Mouse (Mus musculus): ENCODE results near the gene Copb2. TPM values are rescaled to one million over a fixed set of nuclear protein-coding genes. Genes with fewer than 3 reads are reported as not detected.

Copb2 gene
- polyA plus RNA-seq (2012; rRNA removed) (107 and 139 TPM in 2 replicates), polyA plus RNA-seq (2014; fragmentation: Nextera tagmentation; extraction: Ambion mirVana) (211 and 214 TPM in 2 replicates)

DNA sequence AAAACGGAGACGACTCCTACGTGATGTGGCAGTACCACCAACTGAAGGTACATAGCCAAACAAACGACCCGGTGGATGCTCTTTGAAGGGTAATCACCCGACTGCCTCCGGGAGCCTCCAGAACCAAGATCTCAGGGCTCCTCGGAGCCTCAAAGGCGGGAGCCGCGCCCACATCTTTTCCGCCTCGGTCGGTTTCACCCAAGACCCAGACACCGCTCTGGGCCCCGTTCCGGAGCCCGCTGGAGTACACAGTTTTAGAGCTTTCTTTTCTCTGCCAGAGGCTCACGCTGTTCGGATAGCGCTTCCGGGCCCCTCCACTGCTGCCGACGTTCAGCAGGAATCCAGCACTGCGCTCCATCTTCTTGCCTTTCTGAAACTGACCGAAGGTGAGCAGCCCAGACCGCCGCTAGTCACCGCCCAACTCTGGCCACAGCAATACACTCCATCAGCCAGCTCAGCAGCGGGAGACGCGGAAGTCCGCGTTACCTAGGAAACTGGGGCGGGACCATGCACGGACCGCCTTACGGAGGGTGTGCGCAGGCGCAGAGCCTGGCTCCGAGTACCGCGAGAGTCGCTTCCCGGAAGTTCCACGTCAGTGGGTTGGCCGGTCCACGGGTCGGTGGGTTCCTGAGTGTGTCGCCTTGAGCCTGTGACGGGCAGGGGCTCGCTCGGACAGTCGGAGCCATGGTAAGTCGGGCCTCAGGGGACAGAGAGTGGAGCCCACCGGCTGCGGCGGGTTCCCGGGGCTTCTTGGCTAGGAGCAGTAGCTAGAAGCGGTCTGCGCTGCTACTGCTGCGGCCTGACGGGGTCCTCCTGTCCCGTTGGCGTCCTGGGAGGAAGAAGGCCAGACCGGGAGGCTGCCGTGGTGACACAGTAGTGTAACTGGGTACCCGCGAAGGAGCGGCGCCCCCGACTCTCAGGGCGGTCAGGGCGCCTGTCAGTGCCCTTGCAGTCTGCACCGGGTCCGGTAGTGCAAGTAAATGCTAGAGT is at the start of gene Copb2:
Copb2 (plus strand) TSS at position 585 of the 990 bp plus-strand sequence.
- peak within 1 kb of the TSS; percentile 84 for H3K27ac ChIP-seq (replicated peaks; ENCODE audit: low read depth, low read length)
- 0 out of 2 replicates have a peak, but pooled peaks cover 6% of the 10 kb centered on the region for H3K4me1 ChIP-seq (ENCODE audit: control insufficient read depth, insufficient read depth, low read length)
- DNase-seq (ENCODE audit: low spot score) (peak; percentile 97), ATAC-seq (ENCODE audit: low FRiP score, low read depth) (peak; percentile 99)
- WGBS, result 1% methylated on average over 76 of the region's 76 CpGs
- peak within 1 kb of the TSS; percentile 67 for H3K4me2 ChIP-seq (replicated peaks; ENCODE audit: low read depth, low read length, severe bottlenecking)
- H3K9ac ChIP-seq (ENCODE audit: low read depth, low read length, severe bottlenecking), result peak within 1 kb of the TSS; percentile 84
- H3K4me3 ChIP-seq (replicated peaks; ENCODE audit: low read length), result peak within 1 kb of the TSS; percentile 79
- no peaks in the 10 kb centered on the region for H3K27me3 ChIP-seq (ENCODE audit: control insufficient read depth, insufficient read depth, low read length)
- TF ChIP-seq POLR2A (IDR thresholded peaks at IDR 0.05; ENCODE audit: borderline replicate concordance, extremely low read depth, insufficient read depth, insufficient read length), result peak; percentile 83; the same call in 1 of the 2 replicates
- H3K36me3 ChIP-seq (ENCODE audit: control insufficient read depth, insufficient read depth, low read length), result peaks cover 18% of the 10 kb centered on the region
- no peaks in the 10 kb centered on the region for H3K9me3 ChIP-seq (ENCODE audit: control insufficient read depth, low read length)

DNA sequence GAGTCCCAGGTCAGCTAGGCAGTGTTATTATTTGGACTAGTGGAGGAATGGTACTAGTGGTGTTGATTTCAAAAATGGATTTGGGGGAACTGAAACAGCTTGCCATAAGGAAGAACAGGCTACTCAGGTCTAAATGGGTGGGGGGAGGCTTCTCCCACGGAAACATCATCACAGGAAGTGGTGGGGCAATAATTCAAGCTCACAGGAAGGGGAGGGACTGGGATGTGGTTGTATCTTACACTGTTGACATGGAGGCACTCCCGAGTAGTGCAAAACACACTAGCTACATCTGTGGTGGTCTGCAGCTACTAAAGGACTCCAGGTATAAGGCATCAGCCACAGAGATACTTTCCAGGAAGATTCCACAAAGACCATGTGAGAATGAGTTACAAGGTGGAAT is 39.6 kb upstream of the Copb2 start:
- Histone ChIP-seq H3K36me3 (ENCODE audit: control insufficient read depth, insufficient read depth, low read length) (no peaks in the 10 kb centered on the region), H3K27me3 (ENCODE audit: control insufficient read depth, insufficient read depth, low read length) (no peaks in the 10 kb centered on the region), H3K4me3 (replicated peaks; ENCODE audit: low read length) (no peak overlapping the region), H3K27ac (replicated peaks; ENCODE audit: low read depth, low read length) (no peak overlapping the region), H3K9me3 (ENCODE audit: control insufficient read depth, low read length) (no peaks in the 10 kb centered on the region), H3K9ac (ENCODE audit: low read depth, low read length, severe bottlenecking) (no peak overlapping the region), H3K4me1 (ENCODE audit: control insufficient read depth, insufficient read depth, low read length) (no peaks in the 10 kb centered on the region), H3K4me2 (replicated peaks; ENCODE audit: low read depth, low read length, severe bottlenecking) (no peak overlapping the region)
- 52% methylated on average over 2 of the region's 2 CpGs for WGBS
- no peak for TF ChIP-seq POLR2A (IDR thresholded peaks at IDR 0.05; ENCODE audit: borderline replicate concordance, extremely low read depth, insufficient read depth, insufficient read length)
- no peak for ATAC-seq (ENCODE audit: low FRiP score, low read depth)
- DNase-seq (ENCODE audit: low spot score), result no peak

DNA sequence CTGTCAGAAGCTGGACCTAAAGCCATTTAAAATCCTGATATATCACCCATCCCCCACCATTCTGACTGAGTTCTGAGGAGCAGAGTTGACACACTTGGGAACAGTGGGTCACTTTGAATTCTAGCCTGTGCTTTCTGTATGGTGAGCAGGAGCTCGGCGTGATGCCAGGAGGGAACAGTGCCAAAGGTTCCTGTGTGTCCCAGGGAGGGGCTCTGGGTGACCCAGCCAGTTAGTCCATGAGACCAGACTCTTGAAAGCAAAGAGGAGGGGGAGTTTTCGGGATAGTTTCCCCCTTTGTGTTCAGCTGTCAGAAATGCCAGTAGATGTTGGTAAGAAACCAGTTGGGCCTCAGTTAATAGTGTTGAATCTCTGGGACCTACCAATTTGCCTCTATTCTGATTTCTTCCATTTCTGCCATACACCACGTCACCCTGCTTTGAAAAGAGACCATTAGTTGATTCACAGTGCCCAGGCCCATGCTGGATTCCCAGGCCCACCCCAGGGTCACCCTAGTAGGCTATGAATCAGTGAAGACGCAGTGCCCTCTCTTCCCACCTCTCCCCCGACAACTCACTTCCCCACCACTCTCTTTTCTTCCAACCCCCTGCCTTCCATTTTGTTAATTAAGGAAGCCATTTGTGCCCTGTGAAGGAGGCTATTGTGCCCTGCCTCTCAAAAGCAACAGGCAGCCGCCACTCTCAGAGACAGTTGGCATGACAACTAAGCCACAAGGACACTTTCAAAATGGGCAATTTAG is 38.6 kb upstream of the Copb2 start:
- TF ChIP-seq POLR2A (IDR thresholded peaks at IDR 0.05; ENCODE audit: borderline replicate concordance, extremely low read depth, insufficient read depth, insufficient read length), result no peak
- Histone ChIP-seq H3K27me3 (ENCODE audit: control insufficient read depth, insufficient read depth, low read length) (no peaks in the 10 kb centered on the region), H3K36me3 (ENCODE audit: control insufficient read depth, insufficient read depth, low read length) (no peaks in the 10 kb centered on the region), H3K4me1 (ENCODE audit: control insufficient read depth, insufficient read depth, low read length) (no peaks in the 10 kb centered on the region), H3K4me3 (replicated peaks; ENCODE audit: low read length) (no peak overlapping the region), H3K27ac (replicated peaks; ENCODE audit: low read depth, low read length) (no peak overlapping the region), H3K9me3 (ENCODE audit: control insufficient read depth, low read length) (no peaks in the 10 kb centered on the region), H3K9ac (ENCODE audit: low read depth, low read length, severe bottlenecking) (no peak overlapping the region), H3K4me2 (replicated peaks; ENCODE audit: low read depth, low read length, severe bottlenecking) (no peak overlapping the region)
- ATAC-seq (ENCODE audit: low FRiP score, low read depth) (no peak), DNase-seq (ENCODE audit: low spot score) (no peak)
- 68% methylated on average over 7 of the region's 7 CpGs for WGBS

DNA sequence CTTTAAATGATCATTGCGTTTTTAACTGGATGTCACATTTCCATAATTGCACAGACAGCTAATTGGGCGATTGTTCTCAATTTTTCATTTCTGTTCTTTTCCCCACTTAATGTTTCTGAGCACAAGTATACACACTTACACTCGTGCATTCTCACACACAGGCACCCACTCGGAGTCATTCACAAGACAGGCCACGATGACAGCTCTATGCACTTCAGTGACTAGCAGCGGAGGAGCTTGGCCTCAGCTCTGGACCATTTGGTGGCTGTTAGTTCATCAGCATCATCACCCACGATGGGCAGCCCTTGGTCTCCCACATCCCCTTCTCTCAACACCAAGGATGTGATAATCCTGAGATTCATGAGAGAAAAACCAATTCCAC is 38.0 kb upstream of the Copb2 start:
- no peak for TF ChIP-seq POLR2A (IDR thresholded peaks at IDR 0.05; ENCODE audit: borderline replicate concordance, extremely low read depth, insufficient read depth, insufficient read length)
- ATAC-seq (ENCODE audit: low FRiP score, low read depth) (no peak), DNase-seq (ENCODE audit: low spot score) (no peak)
- Histone ChIP-seq H3K27ac (replicated peaks; ENCODE audit: low read depth, low read length) (no peak overlapping the region), H3K27me3 (ENCODE audit: control insufficient read depth, insufficient read depth, low read length) (no peaks in the 10 kb centered on the region), H3K4me3 (replicated peaks; ENCODE audit: low read length) (no peak overlapping the region), H3K4me2 (replicated peaks; ENCODE audit: low read depth, low read length, severe bottlenecking) (no peak overlapping the region), H3K4me1 (ENCODE audit: control insufficient read depth, insufficient read depth, low read length) (no peaks in the 10 kb centered on the region), H3K36me3 (ENCODE audit: control insufficient read depth, insufficient read depth, low read length) (no peaks in the 10 kb centered on the region), H3K9me3 (ENCODE audit: control insufficient read depth, low read length) (no peaks in the 10 kb centered on the region), H3K9ac (ENCODE audit: low read depth, low read length, severe bottlenecking) (no peak overlapping the region)
- 55% methylated on average over 7 of the region's 7 CpGs for WGBS

DNA sequence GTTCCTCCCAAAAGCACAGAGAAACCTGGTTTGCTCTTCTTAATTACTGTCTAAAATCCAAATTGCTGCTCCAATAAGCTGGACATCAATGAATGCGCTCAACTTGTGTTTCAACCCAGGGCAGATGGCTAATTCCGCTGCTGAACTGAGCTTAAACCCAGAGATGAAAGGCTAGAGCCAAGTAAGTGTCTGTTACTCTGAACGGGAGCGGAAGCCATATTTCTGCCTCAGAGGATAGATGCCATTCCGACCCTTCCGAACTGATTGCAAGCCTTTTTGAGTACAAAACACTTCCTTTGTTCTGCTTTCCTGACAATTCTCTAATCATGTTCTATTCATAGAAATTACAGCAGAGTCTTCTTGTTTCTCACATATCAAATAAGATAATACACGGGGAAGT is 36.3 kb upstream of the Copb2 start:
- ATAC-seq (ENCODE audit: low FRiP score, low read depth) (no peak), DNase-seq (ENCODE audit: low spot score) (no peak)
- Histone ChIP-seq H3K27me3 (ENCODE audit: control insufficient read depth, insufficient read depth, low read length) (no peaks in the 10 kb centered on the region), H3K36me3 (ENCODE audit: control insufficient read depth, insufficient read depth, low read length) (no peaks in the 10 kb centered on the region), H3K9me3 (ENCODE audit: control insufficient read depth, low read length) (no peaks in the 10 kb centered on the region), H3K9ac (ENCODE audit: low read depth, low read length, severe bottlenecking) (no peak overlapping the region), H3K27ac (replicated peaks; ENCODE audit: low read depth, low read length) (no peak overlapping the region), H3K4me3 (replicated peaks; ENCODE audit: low read length) (no peak overlapping the region), H3K4me2 (replicated peaks; ENCODE audit: low read depth, low read length, severe bottlenecking) (no peak overlapping the region), H3K4me1 (ENCODE audit: control insufficient read depth, insufficient read depth, low read length) (no peaks in the 10 kb centered on the region)
- no peak for TF ChIP-seq POLR2A (IDR thresholded peaks at IDR 0.05; ENCODE audit: borderline replicate concordance, extremely low read depth, insufficient read depth, insufficient read length)
- WGBS, result 75% methylated on average over 7 of the region's 7 CpGs

Data from limb, embryonic 14.5 days (tissue).